13 mouse cellular contexts compared by ENCODE assay signal in the genomic region with DNA sequence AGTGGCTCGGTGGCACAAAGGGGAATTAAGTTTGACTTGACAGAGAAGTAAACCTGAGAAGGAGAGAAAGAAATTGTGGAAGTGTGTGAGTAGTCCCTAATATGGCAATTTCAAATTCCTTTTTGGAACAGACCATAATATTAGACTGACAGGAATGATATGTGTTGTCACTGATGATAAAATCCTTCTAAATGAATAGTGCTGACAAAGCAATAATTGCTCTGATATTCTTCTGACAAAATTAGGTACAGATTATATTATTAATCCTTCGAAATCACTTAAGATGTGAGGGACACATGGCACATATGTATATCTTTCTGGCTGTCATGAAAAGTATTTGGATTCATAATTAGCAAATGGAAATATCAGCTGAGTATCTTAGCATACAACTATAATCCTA.
"Had no signal": no experiment of that assay in that cellular context is flagged by ENCODE, and none has a peak within 500 bp of the region (broad histone marks: within the 10 kb centered on the region; RNA-seq: fewer than 3 reads in every experiment).

No protein-coding gene starts in this region.

- H3K36me3 ChIP-seq: neural tube, embryonic 15.5 days; stomach, embryonic 15.5 days had no signal

- H3K4me3 ChIP-seq: neural tube, embryonic 15.5 days; stomach, embryonic 15.5 days had no signal

- H3K4me2 ChIP-seq: neural tube, embryonic 15.5 days; stomach, embryonic 15.5 days had no signal

- H3K4me1 ChIP-seq: neural tube, embryonic 15.5 days; stomach, embryonic 15.5 days had no signal

- H3K27ac ChIP-seq: neural tube, embryonic 15.5 days; stomach, embryonic 15.5 days; stomach, postnatal 0 days had no signal

- DNase-seq: right cerebral cortex, postnatal 14 days; right cerebral cortex, postnatal 25 days; right cerebral cortex, postnatal 4 days; spleen, adult 18-20 months; thymus, adult 18-20 months; thymus, adult 2 months; thymus, postnatal 14 days; thymus, postnatal 25 days; thymus, postnatal 36 days; thymus, postnatal 4 days had no signal

- H3K27me3 ChIP-seq: neural tube, embryonic 15.5 days; stomach, embryonic 15.5 days had no signal

- H3K9me3 ChIP-seq: neural tube, embryonic 15.5 days; stomach, embryonic 15.5 days had no signal

- H3K9ac ChIP-seq: neural tube, embryonic 15.5 days; stomach, embryonic 15.5 days had no signal
